Mouse (Mus musculus): ENCODE measurements around the gene Mmgt1. TPM values are rescaled to one million over a fixed set of nuclear protein-coding genes. Genes with fewer than 3 reads are reported as not detected.

Mmgt1 gene
- polyA plus RNA-seq, 1 experiment from 2014 or later: 43.2 TPM

DNA sequence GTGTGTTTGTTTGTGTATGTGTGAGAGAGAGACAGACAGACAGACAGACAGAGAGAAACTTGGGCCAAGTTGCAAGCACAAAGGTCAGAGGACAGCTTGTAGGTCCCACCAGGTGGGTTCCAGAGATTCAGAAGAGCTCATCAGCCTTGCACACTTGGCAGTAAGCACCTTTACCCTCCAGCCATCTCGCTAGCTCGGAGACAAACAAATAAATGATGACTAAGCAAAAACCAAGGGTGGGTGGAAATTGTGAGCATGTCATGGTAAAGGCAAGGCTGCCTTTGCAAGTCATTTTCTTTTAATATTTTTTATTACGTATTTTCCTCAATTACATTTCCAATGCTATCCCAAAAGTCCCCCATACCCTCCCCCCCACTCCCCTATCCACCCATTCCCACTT is 44.3 kb downstream of the Mmgt1 start:
- H3K4me1 ChIP-seq: no peaks in the 10 kb centered on the region
- 76% methylated on average over 3 of the region's 3 CpGs for WGBS
- no peak for DNase-seq (ENCODE audit: low spot score)
- no peak overlapping the region for H3K4me3 ChIP-seq
- H3K9me3 ChIP-seq (replicated peaks): no peaks in the 10 kb centered on the region
- no peak overlapping the region for H3K27ac ChIP-seq (replicated peaks)
- H3K27me3 ChIP-seq (ENCODE audit: low read depth, poor library complexity, severe bottlenecking): no peaks in the 10 kb centered on the region
- no peaks in the 10 kb centered on the region for H3K36me3 ChIP-seq

DNA sequence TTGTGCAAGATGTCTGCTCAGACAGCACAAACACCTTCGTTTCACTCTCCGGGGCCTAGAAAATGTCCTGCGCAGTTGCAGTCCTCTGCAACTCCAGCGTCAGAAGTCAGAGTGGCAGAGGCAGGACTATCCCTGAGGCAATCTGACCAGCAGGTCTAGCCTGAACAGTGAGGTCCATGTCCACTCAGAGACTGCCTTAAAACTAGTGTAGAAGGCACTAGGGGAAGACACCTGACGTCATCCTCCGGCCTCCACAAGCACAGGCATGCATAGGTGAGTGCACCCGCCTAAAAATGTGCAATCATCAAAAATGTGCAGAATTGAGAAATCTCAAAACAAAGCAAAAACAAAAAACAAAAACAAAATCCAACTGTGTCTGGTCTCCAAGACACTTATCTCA is 48.4 kb downstream of the Mmgt1 start, which contains the start of gene Gm648:
TSS of gene Gm648 (minus strand) at position 101 of the 400 bp plus-strand sequence.
- no peaks in the 10 kb centered on the region for H3K4me1 ChIP-seq
- H3K9me3 ChIP-seq (replicated peaks): no peaks in the 10 kb centered on the region
- no peaks in the 10 kb centered on the region for H3K27me3 ChIP-seq (ENCODE audit: low read depth, poor library complexity, severe bottlenecking)
- DNase-seq (ENCODE audit: low spot score): no peak
- H3K36me3 ChIP-seq: no peaks in the 10 kb centered on the region
- no peak within 1 kb of the TSS for H3K27ac ChIP-seq (replicated peaks)
- no peak within 1 kb of the TSS for H3K4me3 ChIP-seq
- WGBS: 88% methylated on average over 7 of the region's 7 CpGs

GRCm38 (mm10) chrX:56537162-56537561 is 60.7 kb downstream of the Mmgt1 start:
- Histone ChIP-seq H3K27ac (replicated peaks) (no peak overlapping the region), H3K9me3 (replicated peaks) (no peaks in the 10 kb centered on the region), H3K4me3 (no peak overlapping the region), H3K4me1 (no peaks in the 10 kb centered on the region), H3K27me3 (ENCODE audit: low read depth, poor library complexity, severe bottlenecking) (no peaks in the 10 kb centered on the region), H3K36me3 (no peaks in the 10 kb centered on the region)
- WGBS: 60% methylated on average over 4 of the region's 4 CpGs
- peak; percentile 25 for DNase-seq (ENCODE audit: low spot score)

Small RNA genes lying within 50 kb of the gene (microRNA-seq; reads per million reads assigned to microRNA genes)
- gene Mir5116: not detected

Other genes starting within 250 kb of the Mmgt1 start
- gene Smim10l2a, start 223.5 kb downstream of the Mmgt1 start, polyA plus RNA-seq (2016; fragmentation: Nextera tagmentation; extraction: Ambion mirVana): 3.3 and 4.4 TPM in 2 replicates
- gene Gm2174, start 150.1 kb downstream of the Mmgt1 start, polyA plus RNA-seq (2016; fragmentation: Nextera tagmentation; extraction: Ambion mirVana): 1.4 and 1.7 TPM in 2 replicates
- gene Ints6l, start 143.2 kb downstream of the Mmgt1 start, polyA plus RNA-seq (2016; fragmentation: Nextera tagmentation; extraction: Ambion mirVana): 23.6 and 26.3 TPM in 2 replicates
- gene Gm10477, start 73.3 kb downstream of the Mmgt1 start, polyA plus RNA-seq (2016; fragmentation: Nextera tagmentation; extraction: Ambion mirVana): not detected in 2 replicates
- gene Gm648, start 48.5 kb downstream of the Mmgt1 start, polyA plus RNA-seq (2016; fragmentation: Nextera tagmentation; extraction: Ambion mirVana): not detected in 2 replicates
- 12.9 and 17.5 TPM in 2 replicates for gene Slc9a6, start 11.7 kb upstream of the Mmgt1 start, polyA plus RNA-seq (2016; fragmentation: Nextera tagmentation; extraction: Ambion mirVana)
- 83.1 and 106 TPM in 2 replicates for gene Fhl1, start 133.7 kb upstream of the Mmgt1 start, polyA plus RNA-seq (2016; fragmentation: Nextera tagmentation; extraction: Ambion mirVana)
- 2.5 and 3.4 TPM in 2 replicates for gene Map7d3, start 224.3 kb upstream of the Mmgt1 start, polyA plus RNA-seq (2016; fragmentation: Nextera tagmentation; extraction: Ambion mirVana)